Mouse (Mus musculus) embryonic facial prominence, embryonic 15.5 days (tissue): ENCODE results near the gene Kcnab1. TPM values are rescaled to one million over a fixed set of nuclear protein-coding genes. Genes with fewer than 3 reads are reported as not detected.

Source experiments
- ATAC-seq: fragments of 200-750 bp; cut with Nextera tagmentation; 2 replicates; pipeline ENCODE4 v1.8.0; 2017; ENCODE audit warnings: low read depth, moderate TSS enrichment; ENCODE audit not compliant: insufficient number of reproducible peaks, low FRiP score, low TSS enrichment
- H3K27ac ChIP-seq: fragments of 300-500 bp; sonication (generic); replicated peaks from 2 replicates; pipeline ENCODE4 v1.5.1; 2015; ENCODE audit warnings: mild to moderate bottlenecking, inconsistent platforms
- H3K27me3 ChIP-seq: fragments of 300-500 bp; sonication (generic); 2 replicates; pipeline ENCODE4 v1.6.1; 2015; ENCODE audit warnings: inconsistent platforms
- H3K36me3 ChIP-seq: fragments of 300-500 bp; sonication (generic); 2 replicates; pipeline ENCODE4 v1.6.1; 2015; ENCODE audit warnings: mild to moderate bottlenecking, inconsistent platforms
- H3K4me1 ChIP-seq: fragments of 300-500 bp; sonication (generic); 2 replicates; pipeline ENCODE4 v1.6.1; 2015; ENCODE audit warnings: inconsistent platforms
- H3K4me2 ChIP-seq: fragments of 300-500 bp; sonication (generic); replicated peaks from 2 replicates; pipeline ENCODE4 v1.6.1; 2015; ENCODE audit warnings: mild to moderate bottlenecking, inconsistent platforms
- H3K4me3 ChIP-seq: fragments of 300-500 bp; sonication (generic); replicated peaks from 2 replicates; pipeline ENCODE4 v1.5.1; 2015; ENCODE audit warnings: mild to moderate bottlenecking, inconsistent platforms
- H3K9ac ChIP-seq: fragments of 300-500 bp; sonication (generic); 2 replicates; pipeline ENCODE4 v1.6.1; 2015; ENCODE audit warnings: inconsistent platforms
- H3K9me3 ChIP-seq: fragments of 300-500 bp; sonication (generic); replicated peaks from 2 replicates; pipeline ENCODE4 v1.6.1; 2016; ENCODE audit warnings: inconsistent platforms
- WGBS: fragments of 180-500 bp; shearing (Covaris S2); methylation state at CpG from one replicate; pipeline ENCODE4 v1.1.7; 2015; 5-methylcytosine and 5-hydroxymethylcytosine counted together
- polyA plus RNA-seq: library from polyadenylated mRNA; unstranded; fragments of >200 nt; fragmentation: Nextera tagmentation; extraction: Ambion mirVana; gene quantifications from 2 replicates; pipeline ENCODE4 v1.2.1, GENCODE M21; 2015

The Kcnab1 gene
- polyA plus RNA-seq, 1 experiment from 2014 or later = 2.4 TPM

- no peaks in the 10 kb centered on the region for H3K27me3 ChIP-seq
- H3K9ac ChIP-seq = no peak overlapping the region
- H3K4me1 ChIP-seq = no peaks in the 10 kb centered on the region
- no peaks in the 10 kb centered on the region for H3K9me3 ChIP-seq
- WGBS = 74% methylated on average over 12 of the region's 12 CpGs
- H3K4me2 ChIP-seq = no peak overlapping the region
- no peaks in the 10 kb centered on the region for H3K36me3 ChIP-seq
- no peak overlapping the region for H3K27ac ChIP-seq
- no peak for ATAC-seq
- H3K4me3 ChIP-seq = no peak overlapping the region
Measured at GRCm38 (mm10) chr3:65262506-65263422, 153.6 kb downstream of the Kcnab1 start.

GRCm38 (mm10) chr3:65273317-65273716 is 164.1 kb downstream of the Kcnab1 start:
- Histone ChIP-seq H3K4me2 (no peak overlapping the region), H3K27me3 (no peaks in the 10 kb centered on the region), H3K4me1 (no peaks in the 10 kb centered on the region), H3K4me3 (no peak overlapping the region), H3K36me3 (no peaks in the 10 kb centered on the region), H3K9me3 (no peaks in the 10 kb centered on the region), H3K9ac (no peak overlapping the region), H3K27ac (no peak overlapping the region)
- no peak for ATAC-seq
- 88% methylated on average over 1 of the region's 1 CpGs for WGBS

- Histone ChIP-seq H3K4me2 (no peak overlapping the region), H3K4me1 (no peaks in the 10 kb centered on the region), H3K4me3 (no peak overlapping the region), H3K36me3 (no peaks in the 10 kb centered on the region), H3K9me3 (no peaks in the 10 kb centered on the region), H3K27me3 (no peaks in the 10 kb centered on the region), H3K9ac (no peak overlapping the region), H3K27ac (no peak overlapping the region)
- ATAC-seq = no peak
- 79% methylated on average over 10 of the region's 10 CpGs for WGBS
Measured at GRCm38 (mm10) chr3:65277777-65278176, 168.6 kb downstream of the Kcnab1 start.

- no peak for ATAC-seq
- WGBS = 57% methylated on average over 2 of the region's 2 CpGs
- Histone ChIP-seq H3K27me3 (no peaks in the 10 kb centered on the region), H3K9ac (no peak overlapping the region), H3K4me2 (no peak overlapping the region), H3K4me3 (no peak overlapping the region), H3K27ac (no peak overlapping the region), H3K36me3 (no peaks in the 10 kb centered on the region), H3K9me3 (no peaks in the 10 kb centered on the region), H3K4me1 (no peaks in the 10 kb centered on the region)
Measured at GRCm38 (mm10) chr3:65283366-65283765, 174.2 kb downstream of the Kcnab1 start.

- H3K4me1 ChIP-seq = no peaks in the 10 kb centered on the region
- ATAC-seq = no peak
- no peak overlapping the region for H3K9ac ChIP-seq
- 67% methylated on average over 2 of the region's 2 CpGs for WGBS
- no peaks in the 10 kb centered on the region for H3K27me3 ChIP-seq
- H3K4me3 ChIP-seq = no peak overlapping the region
- H3K4me2 ChIP-seq = no peak overlapping the region
- no peaks in the 10 kb centered on the region for H3K36me3 ChIP-seq
- no peak overlapping the region for H3K27ac ChIP-seq
- H3K9me3 ChIP-seq = no peaks in the 10 kb centered on the region
Measured at GRCm38 (mm10) chr3:65288994-65289393, 179.8 kb downstream of the Kcnab1 start.

GRCm38 (mm10) chr3:65296996-65297395 is 187.8 kb downstream of the Kcnab1 start:
- no peak overlapping the region for H3K9ac ChIP-seq
- H3K36me3 ChIP-seq = no peaks in the 10 kb centered on the region
- no peaks in the 10 kb centered on the region for H3K9me3 ChIP-seq
- H3K4me1 ChIP-seq = no peaks in the 10 kb centered on the region
- no peaks in the 10 kb centered on the region for H3K27me3 ChIP-seq
- H3K27ac ChIP-seq = no peak overlapping the region
- H3K4me3 ChIP-seq = no peak overlapping the region
- WGBS = 40% methylated on average over 4 of the region's 4 CpGs
- no peak for ATAC-seq
- H3K4me2 ChIP-seq = no peak overlapping the region

GRCm38 (mm10) chr3:65299205-65299604 is 190.0 kb downstream of the Kcnab1 start:
- Histone ChIP-seq H3K9ac (no peak overlapping the region), H3K4me3 (no peak overlapping the region), H3K4me1 (no peaks in the 10 kb centered on the region), H3K4me2 (no peak overlapping the region), H3K9me3 (no peaks in the 10 kb centered on the region), H3K27me3 (no peaks in the 10 kb centered on the region), H3K36me3 (no peaks in the 10 kb centered on the region), H3K27ac (no peak overlapping the region)
- no peak for ATAC-seq
- 87% methylated on average over 4 of the region's 4 CpGs for WGBS

GRCm38 (mm10) chr3:65301531-65301930 is 192.3 kb downstream of the Kcnab1 start:
- no peaks in the 10 kb centered on the region for H3K9me3 ChIP-seq
- no peak overlapping the region for H3K4me3 ChIP-seq
- H3K9ac ChIP-seq = no peak overlapping the region
- H3K4me1 ChIP-seq = no peaks in the 10 kb centered on the region
- ATAC-seq = no peak
- WGBS = 60% methylated on average over 3 of the region's 3 CpGs
- H3K27me3 ChIP-seq = no peaks in the 10 kb centered on the region
- H3K4me2 ChIP-seq = no peak overlapping the region
- H3K27ac ChIP-seq = no peak overlapping the region
- H3K36me3 ChIP-seq = no peaks in the 10 kb centered on the region

GRCm38 (mm10) chr3:65302559-65302958 is 193.4 kb downstream of the Kcnab1 start:
- no peak overlapping the region for H3K4me2 ChIP-seq
- no peaks in the 10 kb centered on the region for H3K36me3 ChIP-seq
- WGBS = 20% methylated on average over 5 of the region's 5 CpGs

GRCm38 (mm10) chr3:65315837-65316236 is 206.7 kb downstream of the Kcnab1 start:
- no peak overlapping the region for H3K4me3 ChIP-seq
- H3K4me2 ChIP-seq = no peak overlapping the region
- WGBS = 78% methylated on average over 6 of the region's 6 CpGs
- H3K27me3 ChIP-seq = no peaks in the 10 kb centered on the region
- no peaks in the 10 kb centered on the region for H3K36me3 ChIP-seq
- H3K27ac ChIP-seq = no peak overlapping the region
- H3K9ac ChIP-seq = no peak overlapping the region
- H3K4me1 ChIP-seq = no peaks in the 10 kb centered on the region
- no peak for ATAC-seq
- no peaks in the 10 kb centered on the region for H3K9me3 ChIP-seq

More at GRCm38 (mm10) chr3:65302559-65302958, 193.4 kb downstream of the Kcnab1 start:
- Histone ChIP-seq H3K9ac (no peak overlapping the region), H3K9me3 (no peaks in the 10 kb centered on the region), H3K4me3 (no peak overlapping the region), H3K27me3 (no peaks in the 10 kb centered on the region), H3K4me1 (no peaks in the 10 kb centered on the region), H3K27ac (no peak overlapping the region)
- no peak for ATAC-seq

- Histone ChIP-seq H3K4me3 (no peak overlapping the region), H3K9ac (no peak overlapping the region), H3K36me3 (no peaks in the 10 kb centered on the region), H3K4me1 (no peaks in the 10 kb centered on the region), H3K27ac (no peak overlapping the region), H3K9me3 (no peaks in the 10 kb centered on the region), H3K4me2 (no peak overlapping the region), H3K27me3 (no peaks in the 10 kb centered on the region)
- no peak for ATAC-seq
Measured at GRCm38 (mm10) chr3:65316738-65317137, 207.6 kb downstream of the Kcnab1 start.
